Mouse (Mus musculus) urinary bladder, postnatal 36 days (tissue): ENCODE data around the gene Far1.
A peak's percentile ranks its signal among the peaks of the same experiment; 100 is the strongest.

ENCODE experiments used
- DNase-seq, 2 experiments: peaks; one replicate each; pipeline ENCODE4 v3.0.0; 2022; ENCODE audit warnings: low spot score in 2 of 2, mixed read lengths in 1 of 2

Far1 gene

DNA sequence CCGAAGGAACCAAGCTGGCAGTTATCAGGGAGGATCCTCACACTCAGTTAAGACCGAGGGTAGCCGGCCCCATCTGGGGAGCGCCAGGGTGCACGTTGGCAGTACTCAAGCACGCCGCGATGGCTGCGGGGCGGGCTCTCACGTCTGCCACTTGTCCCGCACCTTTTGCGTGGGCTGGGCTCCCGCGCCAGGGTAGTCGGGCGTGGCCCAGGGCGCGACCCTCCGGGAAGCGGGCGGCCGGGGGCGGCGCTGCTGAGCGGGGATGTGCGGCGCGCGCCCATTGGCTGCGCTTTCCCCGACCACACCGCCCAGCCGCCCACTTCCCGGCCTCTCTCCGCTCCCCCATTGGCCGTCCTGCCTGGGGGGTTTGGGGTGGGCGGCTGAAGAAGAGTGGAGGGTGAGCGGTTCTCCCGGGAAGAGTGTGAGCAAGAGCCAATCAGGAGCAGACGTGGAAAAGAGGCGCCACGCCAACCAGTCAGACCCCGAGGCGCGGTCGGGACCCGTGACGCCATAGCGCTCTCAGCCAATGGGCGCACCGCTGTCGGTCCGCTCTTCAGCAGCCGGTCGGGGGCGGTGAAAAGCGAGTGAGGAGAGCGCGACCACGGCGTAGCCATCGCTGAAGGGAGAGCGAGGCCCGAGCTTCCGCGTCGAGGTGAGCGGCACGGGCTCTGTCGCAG, at the start of gene Far1:
Gene Far1 (plus strand): TSS at position 549 of the 677 bp plus-strand sequence.
- DNase-seq = peak; percentile 97 to 98

- no peak for DNase-seq
Observed at GRCm38 (mm10) chr7:113468345-113468744, 45.3 kb upstream of the Far1 start.

GRCm38 (mm10) chr7:113470671-113471070, 43.0 kb upstream of the Far1 start:
- DNase-seq = no peak

DNA sequence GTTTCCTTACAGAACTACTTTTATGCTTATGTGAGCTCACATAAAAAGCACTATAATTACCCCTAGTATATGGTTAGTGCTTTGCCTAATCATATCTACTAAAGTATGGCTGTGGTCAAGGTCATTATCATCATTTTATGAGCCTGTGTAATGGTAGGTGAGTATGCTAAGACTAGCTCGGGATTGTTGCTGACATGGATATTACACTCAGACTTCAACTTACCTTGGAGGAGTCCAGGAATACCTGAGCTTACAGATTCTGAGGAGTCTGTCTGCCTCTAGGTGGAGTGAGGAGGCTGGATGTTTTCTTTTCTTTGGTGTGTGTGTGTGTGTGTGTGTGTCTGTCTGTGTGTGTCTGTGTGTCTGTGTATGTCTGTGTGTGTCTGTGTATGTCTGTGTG, 42.0 kb upstream of the Far1 start:
- no peak for DNase-seq

GRCm38 (mm10) chr7:113495792-113496191, 17.8 kb upstream of the Far1 start:
- DNase-seq = no peak

GRCm38 (mm10) chr7:113498413-113498812, 15.2 kb upstream of the Far1 start:
- DNase-seq = no peak

DNA sequence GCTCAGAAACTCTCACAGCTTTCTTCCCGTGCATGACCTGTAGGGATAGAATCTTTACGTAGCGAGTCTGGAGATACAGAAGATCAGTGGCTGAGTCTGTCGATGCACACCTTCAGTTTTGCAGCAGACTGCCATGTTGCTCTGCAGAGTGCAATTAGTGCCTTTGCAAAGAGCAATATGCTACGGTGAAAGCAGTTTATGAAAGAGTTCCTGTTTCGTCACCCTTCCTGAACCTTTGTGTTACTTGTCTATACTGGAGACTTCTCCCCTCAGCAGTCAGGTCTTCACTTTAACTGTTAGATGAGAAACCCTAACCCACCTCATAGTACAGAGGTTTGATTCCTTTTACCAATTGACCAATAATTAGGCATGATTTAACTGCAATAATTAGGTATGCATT, 13.8 kb upstream of the Far1 start:
- no peak for DNase-seq

DNA sequence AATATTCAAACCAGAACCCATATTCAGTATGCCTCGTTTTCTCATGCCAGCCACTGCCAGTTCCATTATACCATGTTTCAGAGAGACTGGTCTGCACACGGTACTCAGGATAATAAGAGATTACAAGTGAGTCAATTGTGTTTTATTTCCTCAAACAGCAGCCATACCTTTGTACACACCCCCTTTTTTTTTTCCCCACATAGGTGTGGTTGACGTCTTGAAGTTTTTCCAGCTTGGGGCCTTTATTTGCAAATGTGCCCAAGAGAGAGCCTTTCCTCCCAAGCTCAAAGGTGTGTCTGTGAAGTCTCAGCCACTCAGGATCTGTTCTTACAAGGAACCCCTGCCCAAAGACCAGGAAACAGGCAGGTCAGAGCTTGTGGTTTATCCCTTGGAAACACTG, 11.2 kb upstream of the Far1 start:
- DNase-seq = no peak

DNA sequence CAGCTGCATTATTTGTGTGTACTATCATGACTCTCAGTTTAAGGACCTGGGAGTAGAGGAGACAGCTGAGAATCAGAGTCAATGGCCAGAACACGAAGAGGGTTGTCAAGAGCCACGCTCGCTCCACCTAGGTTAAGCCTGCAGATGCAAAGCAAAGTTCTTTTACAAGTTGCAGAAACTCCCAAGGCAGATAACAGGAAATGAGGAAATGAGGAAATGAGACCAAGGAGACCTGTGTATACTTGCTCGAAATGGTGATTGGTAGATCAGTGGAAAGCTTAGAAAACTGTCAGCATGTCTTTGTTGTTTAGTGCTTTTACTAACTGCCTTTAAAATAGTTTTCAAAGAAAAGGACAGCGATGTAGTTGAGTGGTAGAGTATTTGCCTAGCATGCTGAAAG, 8.6 kb upstream of the Far1 start:
- DNase-seq = no peak

DNA sequence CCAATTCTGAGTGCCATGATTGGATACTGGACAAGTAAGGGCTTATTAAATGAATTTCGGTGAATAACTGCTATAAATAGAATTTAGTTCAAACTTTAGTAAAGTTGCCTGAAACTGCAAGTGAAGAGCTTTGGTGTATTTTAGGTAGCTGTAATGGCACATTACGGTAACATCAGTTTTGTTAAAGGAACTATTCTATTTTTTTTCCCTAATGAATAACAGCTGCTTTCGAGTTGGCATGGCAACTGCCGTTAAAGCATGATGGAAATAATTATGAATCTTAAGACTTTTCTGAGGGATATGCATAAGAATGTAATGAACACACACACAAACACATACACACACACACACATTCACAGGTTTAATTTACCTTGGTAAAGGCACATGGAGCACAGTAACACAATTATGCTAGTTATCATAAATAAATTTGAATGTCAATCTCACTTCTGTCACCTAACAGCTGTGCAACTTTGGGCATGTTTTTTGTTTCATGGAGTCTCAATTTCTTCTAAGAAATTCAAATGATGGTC, 8.1 kb upstream of the Far1 start:
- DNase-seq = no peak

- no peak for DNase-seq
Observed at GRCm38 (mm10) chr7:113507846-113508245, 5.8 kb upstream of the Far1 start.

DNA sequence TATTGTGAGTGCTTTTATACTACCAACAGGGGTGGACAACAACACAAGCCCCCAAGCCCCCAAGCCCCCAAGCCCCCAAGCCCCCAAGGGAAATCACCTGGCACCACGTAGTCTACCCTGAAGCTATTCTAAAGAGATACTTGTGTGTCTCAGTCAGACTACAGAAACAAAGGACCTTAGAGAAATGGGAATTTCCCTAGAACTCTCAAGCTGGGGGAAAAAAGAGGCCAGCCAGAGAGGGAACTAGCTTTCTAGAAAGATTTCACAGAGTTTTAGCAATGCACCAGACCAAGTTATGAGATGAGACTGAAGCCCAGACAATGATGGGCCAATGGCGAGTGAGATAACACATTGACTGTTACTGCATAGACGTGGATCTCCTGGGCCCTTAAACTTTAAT, 2.2 kb upstream of the Far1 start:
- no peak for DNase-seq

- no peak for DNase-seq
Observed at GRCm38 (mm10) chr7:113512527-113513285, 928 bp upstream of the Far1 start.

- DNase-seq = no peak
Observed at GRCm38 (mm10) chr7:113513963-113514649, 472 bp downstream of the Far1 start.

GRCm38 (mm10) chr7:113515831-113516230, 2.2 kb downstream of the Far1 start:
- no peak for DNase-seq

- no peak for DNase-seq
Observed at GRCm38 (mm10) chr7:113518419-113518818, 4.8 kb downstream of the Far1 start.

GRCm38 (mm10) chr7:113518961-113519360, 5.3 kb downstream of the Far1 start:
- DNase-seq = no peak

GRCm38 (mm10) chr7:113543158-113543557, 29.5 kb downstream of the Far1 start:
- DNase-seq = no peak

DNA sequence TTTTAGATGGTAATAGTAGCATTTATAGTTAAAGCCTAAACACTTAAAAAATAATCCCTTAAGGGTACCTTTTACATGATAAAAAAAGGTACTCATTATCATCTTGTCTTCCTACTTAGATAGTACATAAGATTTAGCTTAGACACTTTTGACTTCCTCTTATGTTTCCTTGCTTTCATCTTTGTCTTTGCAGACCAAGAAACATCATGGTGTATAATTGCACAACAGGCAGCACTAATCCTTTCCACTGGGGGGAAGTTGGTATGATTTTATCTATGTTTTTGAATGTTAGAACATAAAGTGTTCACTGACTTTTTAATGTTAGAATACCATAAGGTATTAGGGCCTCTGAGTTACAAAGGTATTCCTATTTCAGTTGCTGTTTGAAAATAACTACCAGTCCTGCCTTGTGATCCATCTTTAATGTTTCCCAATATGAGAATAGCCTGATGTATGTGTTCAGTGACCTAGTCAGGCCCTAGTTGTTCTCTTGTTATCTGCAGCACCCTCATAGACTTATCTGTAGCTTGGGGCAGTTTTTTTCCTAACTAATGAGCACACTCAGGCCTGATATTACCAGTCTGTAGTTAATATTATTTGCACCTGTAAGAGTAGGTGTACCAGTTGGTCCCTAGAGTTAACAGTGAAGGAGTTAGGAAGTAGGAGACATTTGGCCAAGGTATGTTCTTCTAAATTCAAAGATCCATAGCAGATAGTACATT, 38.3 kb downstream of the Far1 start:
- no peak for DNase-seq

DNA sequence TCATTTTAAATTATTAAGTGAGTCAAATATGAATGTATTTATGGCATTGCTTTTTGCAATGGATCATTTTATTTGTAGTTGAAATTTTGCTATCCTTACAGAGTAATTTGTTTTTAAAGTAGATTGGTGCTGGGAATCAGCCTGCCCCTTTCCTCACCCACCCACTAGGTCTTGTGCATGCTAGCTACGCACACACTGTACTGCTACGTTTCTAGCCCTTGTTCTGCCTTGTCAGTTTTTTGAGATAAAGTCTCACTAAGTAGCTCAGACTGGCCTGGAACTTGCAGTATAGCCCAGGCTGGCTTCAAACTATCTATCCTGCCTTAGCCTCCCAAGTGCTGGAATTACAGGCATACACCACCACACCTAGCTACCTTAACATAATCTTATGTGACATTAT, 38.9 kb downstream of the Far1 start:
- no peak for DNase-seq

DNA sequence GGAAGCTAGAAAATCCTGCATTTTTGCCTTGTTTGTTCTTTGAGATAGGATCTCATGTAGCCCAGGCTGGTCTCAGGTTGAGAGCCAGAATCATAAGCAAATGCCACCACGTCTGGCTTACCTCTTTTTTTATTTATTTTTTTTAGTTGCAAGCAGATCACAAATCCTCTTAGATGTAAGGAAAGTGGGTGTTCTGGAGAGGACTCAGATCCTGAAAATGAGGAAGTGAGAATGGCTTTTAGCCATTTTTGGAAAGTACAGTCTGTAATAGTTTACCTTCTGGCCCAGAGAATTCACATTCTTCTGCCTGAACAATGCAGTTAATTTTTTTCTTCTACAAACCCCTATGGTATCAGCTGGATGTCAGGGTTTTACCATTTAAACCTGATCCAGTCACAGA, 42.5 kb downstream of the Far1 start:
- DNase-seq = no peak

DNA sequence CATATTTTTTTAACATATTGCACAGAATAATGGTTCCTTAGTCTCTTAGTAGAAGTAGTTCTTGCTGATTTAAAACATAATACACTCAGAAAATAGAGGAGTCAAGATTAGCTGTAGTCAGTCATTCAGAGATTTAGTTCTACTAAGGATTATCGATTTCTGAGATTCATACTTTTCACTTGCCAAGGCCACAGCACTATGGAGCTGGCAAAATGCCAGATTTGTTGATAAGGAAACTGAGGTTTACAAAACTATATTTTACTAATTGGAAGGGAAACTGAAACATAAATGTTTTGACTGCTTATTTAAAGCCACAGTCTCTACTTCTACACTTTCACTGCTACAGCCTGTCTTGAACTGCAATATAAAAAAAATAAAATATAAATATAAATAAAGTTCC, 53.3 kb downstream of the Far1 start:
- no peak for DNase-seq
